Mouse (Mus musculus) B cell, adult 2 months (primary cell): ENCODE data around the gene Nif3l1.

Source experiments
- DNase-seq, 2 experiments: peaks; one replicate each; pipeline ENCODE4 v3.0.0; 2022

Nif3l1 gene

GRCm38 (mm10) chr1:58458867-58459266, 13.9 kb downstream of the Nif3l1 start:
- DNase-seq = no peak

- DNase-seq = no peak
Measured at GRCm38 (mm10) chr1:58460566-58460965, 15.6 kb downstream of the Nif3l1 start.

GRCm38 (mm10) chr1:58463935-58464334, 19.0 kb downstream of the Nif3l1 start:
- DNase-seq = no peak

- no peak for DNase-seq
Measured at GRCm38 (mm10) chr1:58465042-58465441, 20.1 kb downstream of the Nif3l1 start.

GRCm38 (mm10) chr1:58465561-58465960, 20.6 kb downstream of the Nif3l1 start:
- DNase-seq = no peak

- no peak for DNase-seq
Measured at GRCm38 (mm10) chr1:58475662-58476061, 30.7 kb downstream of the Nif3l1 start.

- no peak for DNase-seq
Measured at GRCm38 (mm10) chr1:58482647-58483046, 37.7 kb downstream of the Nif3l1 start.

- DNase-seq = no peak
Measured at GRCm38 (mm10) chr1:58495603-58496002, 50.7 kb downstream of the Nif3l1 start.

GRCm38 (mm10) chr1:58497678-58498077, 52.7 kb downstream of the Nif3l1 start:
- DNase-seq = no peak

- peak in 1 of 2 experiments; percentile 6 for DNase-seq
Measured at GRCm38 (mm10) chr1:58498758-58499157, 53.8 kb downstream of the Nif3l1 start.

GRCm38 (mm10) chr1:58503134-58503533, 58.2 kb downstream of the Nif3l1 start:
- no peak for DNase-seq

- no peak for DNase-seq
Measured at GRCm38 (mm10) chr1:58503793-58504370, 58.9 kb downstream of the Nif3l1 start.

GRCm38 (mm10) chr1:58504577-58505254, 59.8 kb downstream of the Nif3l1 start, which contains the start of gene Orc2:
TSS of gene Orc2 (minus strand) at chr1:58505109.
- peak; percentile 91 to 92 for DNase-seq

GRCm38 (mm10) chr1:58507249-58507648, 62.3 kb downstream of the Nif3l1 start:
- no peak for DNase-seq
